Mouse (Mus musculus): ENCODE results near the gene Lrrc17.

Gene Lrrc17

GRCm38 (mm10) chr5:21543409-21544201 is at the start of gene Lrrc17:
Gene Lrrc17, plus strand, starts transcription at chr5:21543559.
- in situ Hi-C loops (cut with MboI, MseI) = no loop called here

DNA sequence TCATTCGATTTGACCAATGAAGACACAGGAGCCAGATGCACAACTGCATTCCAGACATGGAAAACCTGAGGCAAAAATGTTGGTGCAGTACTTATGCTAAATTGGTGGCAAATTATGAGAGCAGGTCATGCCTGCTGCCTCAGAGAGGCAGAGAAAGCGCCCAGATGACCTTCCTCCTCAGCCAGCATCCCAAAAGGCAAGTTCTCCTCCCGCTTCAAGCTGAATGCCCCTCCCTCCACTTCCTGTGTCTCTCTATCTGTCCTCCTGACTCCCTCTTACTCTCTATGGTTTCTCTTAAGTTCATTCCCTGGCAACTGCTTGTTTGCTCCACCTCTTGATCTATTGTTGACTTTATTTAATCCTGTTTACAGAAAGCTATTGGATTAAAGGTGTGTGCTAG is 48.6 kb upstream of the Lrrc17 start:
- in situ Hi-C loops (cut with MboI, MseI) = no loop called here

DNA sequence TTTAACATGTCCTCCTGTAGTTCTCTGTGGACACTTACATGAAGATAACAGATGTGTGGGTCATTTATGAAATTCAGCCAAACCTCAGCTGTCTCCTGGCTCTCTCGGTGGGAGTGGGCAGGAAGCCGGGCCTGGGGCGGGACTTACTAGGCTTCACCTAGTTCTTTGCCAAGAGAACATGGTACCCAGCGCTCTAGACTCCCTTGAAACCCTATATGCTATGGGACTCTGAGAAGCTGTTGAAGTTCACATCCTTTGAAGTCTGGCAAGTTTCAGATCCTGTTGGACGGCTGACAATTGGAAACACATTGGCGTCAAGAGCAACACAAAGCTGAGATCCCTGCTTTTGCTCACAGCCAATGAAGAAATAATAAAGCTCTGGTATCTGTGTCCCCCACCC is 47.0 kb upstream of the Lrrc17 start:
- in situ Hi-C loops (cut with MboI, MseI) = no loop called here

GRCm38 (mm10) chr5:21496881-21497280 is 46.5 kb upstream of the Lrrc17 start:
- in situ Hi-C loops (cut with MboI, MseI) = no loop called here

DNA sequence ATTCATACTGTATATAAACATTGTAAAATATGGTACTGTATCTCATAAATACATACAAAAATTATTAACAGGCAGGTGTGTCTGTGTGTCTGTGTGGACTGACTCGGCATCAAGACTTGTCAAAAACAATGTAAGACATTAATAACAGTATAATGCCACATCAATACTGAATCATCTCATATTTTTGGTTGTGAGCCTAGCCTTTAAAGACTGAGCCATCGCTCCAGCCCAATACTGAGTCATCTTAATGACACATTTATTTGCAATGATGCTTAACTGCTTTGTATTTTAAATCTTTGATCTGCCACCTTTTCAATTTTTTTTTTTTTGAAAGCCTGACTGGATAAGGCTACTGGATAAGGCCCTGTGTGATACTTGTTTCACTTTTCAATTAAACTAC is 44.9 kb upstream of the Lrrc17 start:
- in situ Hi-C loops (cut with MboI, MseI) = no loop called here

- in situ Hi-C loops (cut with MboI, MseI) = no loop called here
These were observed 44.4 kb upstream of the Lrrc17 start for GRCm38 (mm10) chr5:21498925-21499324.

- in situ Hi-C loops (cut with MboI, MseI) = no loop called here
These were observed 43.2 kb upstream of the Lrrc17 start for GRCm38 (mm10) chr5:21500133-21500532.

DNA sequence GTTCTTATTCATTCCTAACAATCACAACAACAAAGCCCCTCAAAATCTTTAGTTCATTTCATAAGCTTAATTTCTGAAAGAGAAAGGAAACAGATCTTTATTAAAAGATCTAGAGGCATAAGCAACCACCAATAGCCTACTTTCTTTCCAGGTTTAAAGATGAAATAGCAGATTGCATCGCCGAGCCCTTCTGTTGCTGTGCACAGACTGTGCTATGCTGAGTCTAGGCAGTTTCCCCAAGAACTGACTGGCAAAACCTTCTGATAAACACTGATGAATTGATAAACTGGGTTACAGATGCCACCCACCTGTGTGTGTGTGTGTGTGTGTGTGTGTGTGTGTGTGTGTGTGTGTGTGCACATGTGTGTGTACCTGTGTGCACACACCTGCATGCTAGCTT is 42.4 kb upstream of the Lrrc17 start:
- in situ Hi-C loops (cut with MboI, MseI) = no loop called here

- in situ Hi-C loops (cut with MboI, MseI) = no loop called here
These were observed 40.3 kb upstream of the Lrrc17 start for GRCm38 (mm10) chr5:21502936-21503610.

DNA sequence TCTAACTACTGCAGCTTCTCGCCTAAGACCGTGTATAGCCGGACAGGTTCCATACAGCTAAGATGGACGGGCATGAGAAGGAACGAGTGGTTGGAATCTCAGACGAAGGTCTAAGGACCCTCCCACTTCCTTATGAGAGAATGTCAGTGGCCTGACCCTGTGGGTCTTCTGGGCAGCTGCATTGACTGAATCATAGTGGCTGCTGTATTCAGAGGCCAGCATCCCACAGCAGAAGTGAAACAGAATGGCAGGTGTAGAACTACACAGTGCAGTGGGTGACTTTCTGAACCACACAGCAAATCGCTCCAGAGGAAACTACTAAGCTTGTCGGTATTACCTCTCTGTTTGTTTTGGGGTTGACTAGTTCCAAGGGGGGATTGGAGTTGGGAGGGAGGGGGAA is 38.2 kb upstream of the Lrrc17 start:
- in situ Hi-C loops (cut with MboI, MseI) = no loop called here

DNA sequence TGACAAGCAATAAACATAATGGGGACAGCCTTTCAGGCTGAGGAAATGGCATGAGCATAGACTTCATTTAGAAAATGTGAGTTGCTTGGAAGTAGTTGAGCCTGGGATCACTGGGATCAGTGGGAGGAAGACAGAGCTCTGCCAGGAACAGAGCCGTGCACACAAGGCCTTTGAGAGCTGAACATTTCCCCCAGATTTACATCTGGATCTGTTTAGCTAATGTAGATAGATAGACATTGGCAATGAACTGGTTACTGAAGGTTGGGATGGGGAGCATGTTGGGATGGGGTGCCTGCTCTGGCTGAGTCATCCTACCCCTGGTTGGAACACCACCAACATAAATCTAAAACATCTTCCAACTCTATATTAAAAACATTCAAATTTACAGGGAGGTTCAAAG is 36.5 kb upstream of the Lrrc17 start:
- in situ Hi-C loops (cut with MboI, MseI) = no loop called here

GRCm38 (mm10) chr5:21509801-21510200 is 33.6 kb upstream of the Lrrc17 start:
- in situ Hi-C loops (cut with MboI, MseI) = no loop called here

GRCm38 (mm10) chr5:21513363-21513762 is 30.0 kb upstream of the Lrrc17 start:
- in situ Hi-C loops (cut with MboI, MseI) = no loop called here

- in situ Hi-C loops (cut with MboI, MseI) = no loop called here
These were observed 25.8 kb upstream of the Lrrc17 start for GRCm38 (mm10) chr5:21517562-21517961.

GRCm38 (mm10) chr5:21518207-21518606 is 25.2 kb upstream of the Lrrc17 start:
- in situ Hi-C loops (cut with MboI, MseI) = no loop called here

- in situ Hi-C loops (cut with MboI, MseI) = no loop called here
These were observed 24.2 kb upstream of the Lrrc17 start for GRCm38 (mm10) chr5:21519166-21519565.

DNA sequence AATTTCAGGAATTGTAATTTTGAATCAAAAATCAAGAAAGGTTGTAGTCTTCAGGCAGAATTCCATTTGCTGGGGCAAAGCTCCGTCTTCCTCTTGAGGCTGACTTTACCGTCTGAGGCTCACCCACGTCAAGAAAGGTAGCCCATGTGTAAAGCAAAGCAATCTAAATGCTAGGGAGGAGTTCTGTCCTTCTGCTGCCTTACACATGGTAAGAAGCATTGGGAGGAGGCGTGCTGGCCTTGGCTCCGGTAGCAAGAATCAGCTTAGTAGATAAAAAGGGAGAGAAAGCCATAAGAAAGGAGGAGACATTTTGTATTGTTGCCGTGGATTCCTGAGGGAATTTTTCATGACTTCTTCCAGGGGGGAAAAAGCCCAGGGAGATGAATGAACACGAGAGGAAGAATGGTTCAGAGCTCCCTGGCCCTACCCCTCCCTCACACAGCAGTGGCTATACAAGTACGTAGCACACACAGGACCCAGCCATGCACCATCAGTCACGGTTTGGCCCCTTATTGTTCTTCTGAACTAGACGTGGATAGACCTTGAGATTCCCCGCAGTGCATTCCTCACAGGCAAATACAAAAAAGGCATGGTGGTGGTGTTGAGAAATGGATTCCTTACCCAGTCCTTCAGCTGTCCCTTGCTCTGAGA is 16.4 kb upstream of the Lrrc17 start:
- in situ Hi-C loops (cut with MboI, MseI) = no loop called here

GRCm38 (mm10) chr5:21527488-21527911 is 15.9 kb upstream of the Lrrc17 start:
- in situ Hi-C loops (cut with MboI, MseI) = no loop called here

- in situ Hi-C loops (cut with MboI, MseI) = no loop called here
These were observed 15.1 kb upstream of the Lrrc17 start for GRCm38 (mm10) chr5:21528068-21528842.

- in situ Hi-C loops (cut with MboI, MseI) = no loop called here
These were observed 14.1 kb upstream of the Lrrc17 start for GRCm38 (mm10) chr5:21529110-21529720.

DNA sequence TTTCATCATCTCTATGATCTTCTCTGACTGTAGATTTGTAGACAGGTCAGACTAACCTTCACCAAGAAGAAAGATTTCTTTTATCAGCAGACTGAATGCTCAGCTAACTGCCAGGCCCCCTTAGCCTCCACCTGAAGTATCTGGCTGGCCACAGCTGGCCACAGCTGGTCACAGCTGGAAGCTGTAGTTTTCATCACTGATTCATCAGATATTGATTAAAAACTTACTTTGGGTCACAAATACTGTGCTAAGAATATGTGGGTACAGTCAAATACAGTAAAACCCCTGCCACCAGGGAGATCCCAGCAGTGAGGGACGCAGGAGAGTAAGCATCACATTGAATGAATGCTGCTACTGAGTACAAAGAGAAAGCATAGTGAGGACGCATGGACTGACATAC is 11.2 kb upstream of the Lrrc17 start:
- in situ Hi-C loops (cut with MboI, MseI) = no loop called here

Data from regulatory T cell (primary cell).